Mouse (Mus musculus) midbrain, postnatal 0 days (tissue): ENCODE results near the gene Tcerg1l. TPM values are rescaled to one million over a fixed set of nuclear protein-coding genes. Genes with fewer than 3 reads are reported as not detected.

Experiments used
- ATAC-seq: fragments of 200-750 bp; cut with Nextera tagmentation; 2 replicates; pipeline ENCODE4 v1.8.0; 2017; ENCODE audit warnings: moderate number of reproducible peaks, mild to moderate bottlenecking, moderate TSS enrichment, moderate library complexity; ENCODE audit not compliant: low FRiP score
- DNase-seq: peaks from one replicate; pipeline ENCODE4 v3.0.0-alpha.2; 2015; ENCODE audit warnings: low spot score
- H3K27ac ChIP-seq: fragments of 300-500 bp; sonication (generic); 2 replicates; pipeline ENCODE4 v1.5.1; 2014; ENCODE audit warnings: low read depth, mild to moderate bottlenecking, low read length, mixed read lengths
- H3K27me3 ChIP-seq: fragments of 300-500 bp; sonication (generic); 2 replicates; pipeline ENCODE4 v1.6.1; 2014; ENCODE audit warnings: low read length, control low read depth, mixed read lengths; ENCODE audit not compliant: insufficient read depth
- H3K36me3 ChIP-seq: fragments of 300-500 bp; sonication (generic); 2 replicates; pipeline ENCODE4 v1.6.1; 2014; ENCODE audit warnings: low read length, control low read depth, mixed read lengths; ENCODE audit not compliant: insufficient read depth
- H3K4me1 ChIP-seq: fragments of 300-500 bp; sonication (generic); 2 replicates; pipeline ENCODE4 v1.6.1; 2014; ENCODE audit warnings: mild to moderate bottlenecking, control low read depth, antibody characterized with exemption, low read length, mixed read lengths; ENCODE audit not compliant: insufficient read depth
- H3K4me2 ChIP-seq: fragments of 300-500 bp; sonication (generic); 2 replicates; pipeline ENCODE4 v1.6.1; 2014; ENCODE audit warnings: low read depth, mild to moderate bottlenecking, low read length, mixed read lengths; ENCODE audit not compliant: poor library complexity, severe bottlenecking
- H3K4me3 ChIP-seq: fragments of 300-500 bp; sonication (generic); 2 replicates; pipeline ENCODE4 v1.5.1; 2014; ENCODE audit warnings: low read depth, mild to moderate bottlenecking, low read length, moderate library complexity
- H3K9ac ChIP-seq: fragments of 300-500 bp; sonication (generic); replicated peaks from 2 replicates; pipeline ENCODE4 v1.6.1; 2014; ENCODE audit warnings: mild to moderate bottlenecking, low read length, moderate library complexity, mixed read lengths; ENCODE audit not compliant: poor library complexity, severe bottlenecking
- H3K9me3 ChIP-seq: fragments of 300-500 bp; sonication (generic); 2 replicates; pipeline ENCODE4 v1.6.1; 2016; ENCODE audit warnings: low read length, control low read depth
- CTCF ChIP-seq: IDR thresholded peaks from 2 replicates; pipeline ENCODE4 v1.5.1; 2016; ENCODE audit warnings: antibody characterized with exemption, mild to moderate bottlenecking
- WGBS: fragments of 180-500 bp; shearing (Covaris S2); extraction: QIAGEN DNeasy Blood & Tissue Kit; methylation state at CpG from one replicate; pipeline ENCODE4 v1.1.7; 2014; 5-methylcytosine and 5-hydroxymethylcytosine counted together
- polyA plus RNA-seq: library from polyadenylated mRNA; unstranded; fragments of >200 nt; fragmentation: Nextera tagmentation; extraction: Ambion mirVana; gene quantifications from 2 replicates; pipeline ENCODE4 v1.2.1, GENCODE M21; 2015
- total RNA-seq: library from RNA; depleted of rRNA; stranded (reverse); fragments of >200 nt; gene quantifications from 2 replicates; pipeline ENCODE4 v1.2.3, GENCODE M21; 2014; rRNA removed

The Tcerg1l gene
- total RNA-seq (31.2 and 38.2 TPM in 2 replicates), polyA plus RNA-seq (35.8 and 36.0 TPM in 2 replicates)

DNA sequence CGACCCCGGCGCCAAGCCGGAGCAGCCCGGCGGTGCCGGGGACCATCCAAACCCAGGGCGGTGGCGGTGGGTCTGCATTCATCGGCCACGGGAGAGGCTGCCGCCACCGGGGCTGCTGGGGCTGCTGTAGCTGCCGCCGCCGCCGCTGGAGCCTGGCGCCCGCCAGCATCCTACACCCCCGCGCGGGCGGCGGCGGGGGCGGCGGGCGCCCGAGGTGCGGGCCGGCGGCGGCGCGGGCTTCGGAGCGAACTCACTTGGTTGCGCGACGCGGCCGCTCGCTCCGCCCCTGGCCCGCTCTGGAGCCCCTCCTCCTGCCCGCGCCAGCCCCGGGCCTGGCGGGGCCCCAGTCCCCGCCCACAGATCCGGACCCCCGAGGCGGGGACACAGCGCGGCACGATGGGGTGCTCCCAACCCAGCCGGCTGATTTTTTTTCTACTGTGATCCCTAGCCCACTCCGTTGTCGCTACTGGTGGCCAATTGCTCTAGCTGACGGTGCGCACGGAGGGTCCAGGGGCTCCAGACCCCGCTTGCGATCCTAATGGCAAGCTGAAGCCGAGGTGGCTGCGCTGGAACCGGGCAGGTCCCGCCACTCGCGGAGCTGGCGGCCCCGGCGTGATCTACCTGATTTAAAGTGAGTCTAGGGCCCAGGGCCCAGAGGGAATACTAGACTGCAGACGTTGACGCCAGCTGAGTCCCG, at the start of gene Tcerg1l:
Gene Tcerg1l, minus strand, starts transcription at position 246 of the 697 bp plus-strand sequence.
- peak within 1 kb of the TSS; percentile 62 for H3K27ac ChIP-seq
- H3K4me2 ChIP-seq = peak within 1 kb of the TSS; percentile 98
- no peaks in the 10 kb centered on the region for H3K36me3 ChIP-seq
- H3K9me3 ChIP-seq = no peaks in the 10 kb centered on the region
- 0 out of 2 replicates have a peak, but pooled peaks cover 3% of the 10 kb centered on the region for H3K27me3 ChIP-seq
- peak within 1 kb of the TSS; percentile 70 for H3K4me3 ChIP-seq
- no peak for TF ChIP-seq CTCF
- ATAC-seq (peak; percentile 66; the same call in 1 of the 2 replicates), DNase-seq (peak; percentile 62)
- WGBS = under 1% methylated on average over 56 of the region's 76 CpGs
- no peaks in the 10 kb centered on the region for H3K4me1 ChIP-seq
- H3K9ac ChIP-seq = peak within 1 kb of the TSS; percentile 58

- Histone ChIP-seq H3K36me3 (no peaks in the 10 kb centered on the region), H3K27me3 (no peaks in the 10 kb centered on the region), H3K4me2 (no peak overlapping the region), H3K4me3 (no peak overlapping the region), H3K27ac (no peak overlapping the region), H3K9ac (no peak overlapping the region), H3K9me3 (no peaks in the 10 kb centered on the region; the same call in 1 of the 2 replicates), H3K4me1 (no peaks in the 10 kb centered on the region)
- ATAC-seq (no peak), DNase-seq (no peak)
- no peak for TF ChIP-seq CTCF
- WGBS = 71% methylated on average over 4 of the region's 4 CpGs
Measured at GRCm38 (mm10) chr7:138442096-138442495, 44.6 kb upstream of the Tcerg1l start.

DNA sequence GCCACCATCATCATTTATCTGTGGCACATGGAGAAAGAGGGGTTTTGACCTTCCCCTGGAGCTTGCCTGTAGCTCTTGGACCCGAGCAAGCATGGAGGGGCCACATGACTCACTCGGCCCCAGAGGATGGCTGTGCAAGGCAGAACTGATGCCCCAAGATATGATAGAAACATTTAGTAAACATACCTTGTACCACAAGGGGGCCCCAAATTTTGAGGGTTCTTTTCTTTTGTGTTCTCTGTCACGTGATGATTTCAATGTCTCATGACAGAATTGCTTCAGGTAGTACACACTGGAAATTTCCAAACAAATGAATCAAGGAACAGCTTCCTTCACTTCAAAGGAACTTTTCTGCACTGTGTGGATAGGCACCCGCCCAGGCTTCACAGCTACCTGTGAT, 35.0 kb upstream of the Tcerg1l start:
- Histone ChIP-seq H3K4me3 (no peak overlapping the region), H3K36me3 (no peaks in the 10 kb centered on the region), H3K27me3 (no peaks in the 10 kb centered on the region), H3K9ac (no peak overlapping the region), H3K27ac (no peak overlapping the region), H3K9me3 (no peaks in the 10 kb centered on the region), H3K4me2 (no peak overlapping the region), H3K4me1 (no peaks in the 10 kb centered on the region)
- 71% methylated on average over 4 of the region's 4 CpGs for WGBS
- DNase-seq (no peak), ATAC-seq (no peak)
- TF ChIP-seq CTCF = peak; percentile 25; the same call in 1 of the 2 replicates

DNA sequence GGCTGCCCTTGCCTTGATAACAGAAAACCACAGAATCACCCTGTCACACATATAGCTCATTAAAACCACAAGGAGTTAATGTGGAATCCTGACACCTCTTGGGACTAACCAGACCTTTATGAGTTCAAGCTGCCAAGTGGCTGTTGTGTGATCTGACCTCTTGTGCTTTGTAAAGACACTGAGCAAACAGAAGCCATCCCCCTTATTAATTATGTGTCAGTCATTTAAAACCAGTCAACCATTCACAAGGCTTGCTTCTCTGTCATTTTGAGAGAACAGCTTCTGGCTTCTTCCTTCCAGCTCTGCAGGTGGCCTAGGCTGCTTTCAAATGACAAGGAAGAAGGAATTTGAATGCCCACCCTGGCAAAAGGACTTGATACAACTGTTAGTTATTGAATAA, 33.9 kb upstream of the Tcerg1l start:
- no peaks in the 10 kb centered on the region for H3K36me3 ChIP-seq
- H3K4me2 ChIP-seq = no peak overlapping the region
- no peak overlapping the region for H3K9ac ChIP-seq
- no peak overlapping the region for H3K4me3 ChIP-seq
- DNase-seq (peak; percentile 12), ATAC-seq (no peak)
- H3K9me3 ChIP-seq = no peaks in the 10 kb centered on the region
- no peak for TF ChIP-seq CTCF
- H3K27me3 ChIP-seq = no peaks in the 10 kb centered on the region
- H3K4me1 ChIP-seq = no peaks in the 10 kb centered on the region
- no peak overlapping the region for H3K27ac ChIP-seq

DNA sequence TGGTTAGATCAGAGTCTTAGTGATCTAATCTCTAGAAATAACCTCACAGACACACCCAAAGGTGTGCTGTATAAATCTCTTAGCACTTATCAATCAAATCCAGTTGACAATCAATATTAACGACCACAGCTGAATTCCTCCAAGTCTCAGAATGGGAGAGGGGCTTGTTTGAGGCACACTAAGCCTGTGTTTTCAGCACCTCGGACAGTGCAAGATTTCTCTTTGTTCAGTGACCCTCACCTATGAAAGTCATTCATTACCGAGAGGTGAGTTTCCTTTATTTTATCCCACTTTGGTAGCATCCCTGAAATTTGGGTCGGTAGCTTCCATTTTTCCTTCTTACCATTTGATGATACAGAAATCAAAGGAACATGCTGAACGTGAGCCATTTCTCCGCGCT, 32.4 kb upstream of the Tcerg1l start:
- WGBS = 47% methylated on average over 7 of the region's 7 CpGs

DNA sequence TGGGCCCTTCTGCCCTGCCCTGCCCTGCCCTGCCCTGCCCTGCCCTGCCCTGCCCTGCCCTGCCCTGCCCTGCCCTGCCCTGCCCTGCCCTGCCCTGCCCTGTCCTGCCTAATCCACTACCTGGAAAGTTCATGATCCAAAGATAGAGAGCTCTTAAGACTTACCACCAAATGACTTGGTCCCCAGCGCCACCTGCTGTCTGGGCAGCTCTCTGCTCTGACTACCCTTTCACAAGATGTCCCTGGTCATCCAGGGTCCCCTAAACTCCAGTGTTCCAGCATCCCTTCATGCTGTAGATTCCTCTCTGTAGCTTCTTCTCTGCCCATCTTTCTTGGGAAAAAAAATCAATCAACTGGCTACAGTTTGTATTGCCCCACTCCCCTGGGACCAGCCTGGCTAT, 31.3 kb upstream of the Tcerg1l start:
- Histone ChIP-seq H3K4me1 (no peaks in the 10 kb centered on the region), H3K36me3 (no peaks in the 10 kb centered on the region), H3K4me2 (no peak overlapping the region), H3K27ac (no peak overlapping the region), H3K27me3 (no peaks in the 10 kb centered on the region), H3K9me3 (no peaks in the 10 kb centered on the region), H3K4me3 (no peak overlapping the region), H3K9ac (no peak overlapping the region)
- DNase-seq (no peak), ATAC-seq (no peak)
- TF ChIP-seq CTCF = peak; percentile 43
- WGBS = 56% methylated on average over 1 of the region's 1 CpGs

More for the DNA sequence above, 32.4 kb upstream of the Tcerg1l start:
- no peak for DNase-seq
- H3K27ac ChIP-seq = no peak overlapping the region
- ATAC-seq = no peak
- no peaks in the 10 kb centered on the region for H3K36me3 ChIP-seq
- TF ChIP-seq CTCF = no peak
- H3K4me1 ChIP-seq = no peaks in the 10 kb centered on the region
- no peak overlapping the region for H3K4me3 ChIP-seq
- no peak overlapping the region for H3K4me2 ChIP-seq
- H3K9me3 ChIP-seq = no peaks in the 10 kb centered on the region
- H3K9ac ChIP-seq = no peak overlapping the region
- H3K27me3 ChIP-seq = no peaks in the 10 kb centered on the region
